Mouse (Mus musculus) lung, embryonic 15.5 days (tissue): ENCODE data around the gene Ints5. TPM values are rescaled to one million over a fixed set of nuclear protein-coding genes. Genes with fewer than 3 reads are reported as not detected.

ENCODE experiments used
- microRNA-seq: library from miRNA; unstranded; fragments of <30 nt; microRNA quantifications from one replicate; pipeline ENCODE4, GENCODE M21; 2016
- polyA plus RNA-seq: library from polyadenylated mRNA; unstranded; fragments of >200 nt; fragmentation: Nextera tagmentation; extraction: Ambion mirVana; gene quantifications from 2 replicates; pipeline ENCODE4 v1.2.1, GENCODE M21; 2015

Ints5 gene
- polyA plus RNA-seq, 1 experiment from 2014 or later: 50.1 TPM

Small RNA genes within 50 kb of the gene (microRNA-seq; reads per million reads assigned to microRNA genes)
- gene Mir5136: 0.93 reads per million

Other genes starting within 250 kb of the Ints5 start
- gene Chrm1, start 229.2 kb upstream of the Ints5 start, polyA plus RNA-seq: 0.08 and 0.14 TPM in 2 replicates
- 87.1 and 89.7 TPM in 2 replicates for gene Slc3a2, start 169.6 kb upstream of the Ints5 start, polyA plus RNA-seq
- gene Wdr74, start 157.2 kb upstream of the Ints5 start, polyA plus RNA-seq: 85.6 and 86.3 TPM in 2 replicates
- gene 1700092M07Rik, start 152.3 kb upstream of the Ints5 start, polyA plus RNA-seq: 2.0 and 2.1 TPM in 2 replicates
- gene Stx5a, start 151.6 kb upstream of the Ints5 start, polyA plus RNA-seq: 142 and 153 TPM in 2 replicates
- gene Nxf1, start 135.9 kb upstream of the Ints5 start, polyA plus RNA-seq: 184 and 198 TPM in 2 replicates
- gene Tmem223, start 122.0 kb upstream of the Ints5 start, polyA plus RNA-seq: 181 and 197 TPM in 2 replicates
- 77.2 and 81.3 TPM in 2 replicates for gene Tmem179b, start 118.5 kb upstream of the Ints5 start, polyA plus RNA-seq
- gene Taf6l, start 106.6 kb upstream of the Ints5 start, polyA plus RNA-seq: 30.5 and 31.5 TPM in 2 replicates
- gene Polr2g, start 94.4 kb upstream of the Ints5 start, polyA plus RNA-seq: 147 and 159 TPM in 2 replicates
- 5.7 and 6.4 TPM in 2 replicates for gene Zbtb3, start 90.5 kb upstream of the Ints5 start, polyA plus RNA-seq
- gene Ttc9c, start 73.7 kb upstream of the Ints5 start, polyA plus RNA-seq: 54.8 and 57.2 TPM in 2 replicates
- 5.7 and 5.8 TPM in 2 replicates for gene Hnrnpul2, start 73.0 kb upstream of the Ints5 start, polyA plus RNA-seq
- gene AC129217.1, start 63.2 kb upstream of the Ints5 start, polyA plus RNA-seq: not detected in 2 replicates
- gene Bscl2, start 55.5 kb upstream of the Ints5 start, polyA plus RNA-seq: 48.3 and 52.3 TPM in 2 replicates
- 1.6 and 2.5 TPM in 2 replicates for gene Gng3, start 53.8 kb upstream of the Ints5 start, polyA plus RNA-seq
- gene Lrrn4cl, start 42.2 kb upstream of the Ints5 start, polyA plus RNA-seq: 1.1 TPM in 2 replicates
- 153 and 158 TPM in 2 replicates for gene Ubxn1, start 21.5 kb upstream of the Ints5 start, polyA plus RNA-seq
- gene Uqcc3, start 12.1 kb upstream of the Ints5 start, polyA plus RNA-seq: 58.5 and 60.2 TPM in 2 replicates
- gene Lbhd1, start 9.3 kb upstream of the Ints5 start, polyA plus RNA-seq: 70.5 and 72.7 TPM in 2 replicates
- not detected in 2 replicates for gene Gm49403, start 9.1 kb upstream of the Ints5 start, polyA plus RNA-seq
- 81.5 and 93.7 TPM in 2 replicates for gene 1810009A15Rik, start 4.2 kb upstream of the Ints5 start, polyA plus RNA-seq
- not detected in 2 replicates for gene Gm49416, start 4.1 kb upstream of the Ints5 start, polyA plus RNA-seq
- gene Ganab, start 5.1 kb downstream of the Ints5 start, polyA plus RNA-seq: 122 and 123 TPM in 2 replicates
- gene B3gat3, start 27.4 kb downstream of the Ints5 start, polyA plus RNA-seq: 43.1 and 46.1 TPM in 2 replicates
- 2.7 and 2.8 TPM in 2 replicates for gene Rom1, start 36.4 kb downstream of the Ints5 start, polyA plus RNA-seq
- 30.8 and 35.6 TPM in 2 replicates for gene Eml3, start 36.5 kb downstream of the Ints5 start, polyA plus RNA-seq
- 165 and 173 TPM in 2 replicates for gene Mta2, start 48.9 kb downstream of the Ints5 start, polyA plus RNA-seq
- gene Tut1, start 60.8 kb downstream of the Ints5 start, polyA plus RNA-seq: 28.4 and 29.7 TPM in 2 replicates
- 420 and 427 TPM in 2 replicates for gene Eef1g, start 74.0 kb downstream of the Ints5 start, polyA plus RNA-seq
- 24.7 and 25.6 TPM in 2 replicates for gene Ahnak, start 96.3 kb downstream of the Ints5 start, polyA plus RNA-seq
- 5.1 and 8.7 TPM in 2 replicates for gene Scgb1a1, start 195.0 kb downstream of the Ints5 start, polyA plus RNA-seq
- gene Asrgl1, start 242.6 kb downstream of the Ints5 start, polyA plus RNA-seq: 14.1 and 18.1 TPM in 2 replicates